Mouse (Mus musculus) thymus, adult 18-20 months (tissue): ENCODE results near the gene B4galnt2.
"Not testable (repeated sequence)": the region's sequence is repeated elsewhere in the genome, so short reads cannot be mapped to it uniquely, and the experiment has no call there.

Experiments
- DNase-seq, 2 experiments: peaks; one replicate each; pipeline ENCODE4 v3.0.0; 2022; ENCODE audit warnings: mixed read lengths in 2 of 2

Gene B4galnt2

DNA sequence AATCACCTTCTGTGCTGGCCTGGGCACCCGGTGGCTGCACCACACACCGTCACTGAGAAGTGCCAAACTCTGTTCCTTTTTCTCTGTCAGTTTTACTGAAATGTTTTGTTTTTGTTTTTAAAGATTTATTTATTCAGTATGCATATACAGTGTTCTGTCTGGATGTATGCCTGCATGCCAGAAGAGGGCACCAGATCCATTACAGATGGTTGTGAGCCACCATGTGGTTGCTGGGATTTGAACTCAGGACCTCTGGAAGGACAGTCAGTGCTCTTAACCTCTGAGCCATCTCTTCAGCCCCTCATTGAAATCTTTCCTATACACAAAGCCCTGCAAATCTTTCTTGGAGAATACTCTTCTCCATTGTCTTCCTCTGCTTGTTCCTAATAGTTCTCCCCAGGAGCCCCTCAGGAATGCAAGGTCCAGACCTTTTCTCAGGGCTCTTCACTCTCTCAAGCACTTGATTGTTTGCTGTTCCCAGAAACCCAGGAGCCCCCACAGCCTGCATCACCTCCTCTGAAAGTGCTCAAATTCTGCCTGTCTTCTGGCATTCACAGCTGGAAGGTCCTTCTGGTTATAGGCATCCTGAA is 24.1 kb downstream of the B4galnt2 start:
- no peak for DNase-seq

DNA sequence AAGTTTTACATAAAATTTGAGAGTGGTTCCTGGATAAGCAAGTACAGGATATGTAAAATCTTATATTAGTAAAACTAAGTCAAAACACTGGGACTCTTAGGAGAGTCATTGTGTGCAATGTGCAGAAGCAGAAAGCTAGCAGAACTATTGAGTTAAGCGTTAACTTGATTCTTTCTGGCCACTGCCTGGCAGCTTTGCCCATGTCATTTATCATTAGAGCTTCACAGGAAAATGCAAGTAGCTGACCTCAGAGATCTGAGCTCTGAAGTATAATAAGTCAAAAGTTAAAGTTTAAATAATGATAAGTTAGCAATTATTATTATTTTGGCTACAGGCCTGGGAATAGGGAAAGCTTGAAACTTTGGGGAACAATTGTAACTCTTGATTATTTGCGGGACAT is 34.8 kb downstream of the B4galnt2 start:
- DNase-seq: not testable (repeated sequence)

DNA sequence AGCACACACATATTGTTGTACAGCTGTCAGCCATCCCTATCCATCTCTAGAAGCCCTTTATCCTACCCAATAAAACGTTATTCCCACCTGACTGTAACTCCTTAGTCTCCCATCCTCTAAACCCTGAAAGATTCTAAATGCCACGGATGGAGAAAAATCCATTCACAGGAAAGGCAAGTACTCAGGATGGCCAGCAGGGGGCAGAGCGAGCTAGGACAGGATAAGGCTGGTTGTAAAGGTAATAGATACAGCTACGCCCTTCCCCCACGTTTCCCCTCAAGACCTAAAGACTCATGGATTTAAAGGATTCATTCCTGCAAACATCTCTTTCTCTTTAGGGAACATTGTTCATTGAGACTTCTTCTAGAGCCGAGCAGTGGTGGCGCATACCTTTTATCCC is 38.4 kb downstream of the B4galnt2 start:
- no peak for DNase-seq

DNA sequence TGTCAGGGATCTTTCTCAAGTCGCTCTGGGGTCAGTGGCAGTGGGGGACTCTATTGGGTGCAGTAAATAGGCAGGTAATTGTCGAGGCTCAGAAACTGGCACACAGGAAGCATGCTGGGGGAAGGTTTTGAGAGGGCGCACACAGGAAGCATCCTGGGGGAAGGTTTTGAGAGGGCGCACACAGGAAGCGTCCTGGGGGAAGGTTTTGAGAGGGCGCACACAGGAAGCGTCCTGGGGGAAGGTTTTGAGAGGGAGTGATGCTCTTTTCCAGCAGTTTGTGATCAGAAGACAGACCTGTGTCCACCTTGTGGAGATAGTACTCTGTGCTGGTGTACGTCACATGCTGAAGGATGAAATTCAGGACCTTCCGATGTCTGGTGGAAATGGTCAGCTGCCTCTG is 38.9 kb downstream of the B4galnt2 start:
- no peak for DNase-seq

DNA sequence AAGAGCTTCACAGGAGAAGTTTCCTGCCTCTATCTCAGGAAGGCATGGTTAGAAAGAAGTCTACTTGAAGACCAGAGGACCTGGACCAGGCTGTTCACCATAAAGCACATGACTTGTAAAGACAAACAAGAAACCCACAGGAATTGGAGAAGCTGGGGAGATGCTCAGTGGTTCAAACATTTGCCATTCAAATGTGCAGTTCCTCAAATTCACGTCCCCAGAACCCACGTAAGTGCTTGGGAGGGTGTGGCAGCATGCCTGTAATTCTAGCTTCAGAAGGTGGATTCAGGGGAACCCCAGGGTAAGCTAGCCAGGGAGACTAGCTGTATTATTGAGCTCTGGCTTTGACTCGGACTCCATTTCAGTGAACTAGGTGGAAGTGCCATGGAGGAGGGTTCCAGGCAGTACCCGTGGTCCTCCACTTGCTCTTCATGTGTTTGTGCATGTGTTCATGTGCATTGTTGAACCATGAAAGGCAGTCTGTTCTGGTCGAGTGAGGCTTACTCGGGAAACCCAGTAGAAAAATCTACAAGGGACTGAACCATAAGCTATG is 44.7 kb downstream of the B4galnt2 start:
- DNase-seq: no peak

DNA sequence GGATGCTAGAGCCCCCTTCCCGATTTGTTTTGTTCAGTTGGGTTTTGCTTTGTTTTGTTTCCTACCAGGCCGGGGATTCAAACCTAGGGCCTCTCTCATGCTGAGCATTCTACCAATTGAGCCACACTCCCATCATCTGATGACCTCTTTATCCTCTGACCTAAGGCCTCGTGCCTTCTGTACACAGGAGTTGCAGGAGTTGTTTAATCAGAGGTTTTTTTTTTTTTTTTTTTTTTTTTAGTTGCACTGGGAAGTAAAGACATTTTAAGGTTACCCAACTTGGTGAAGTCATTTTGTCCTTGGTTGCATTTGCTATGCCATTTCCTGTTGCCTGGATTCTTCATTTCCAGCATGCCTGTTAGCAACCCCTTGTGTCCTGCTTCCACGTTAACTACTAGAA is 45.2 kb downstream of the B4galnt2 start:
- DNase-seq: no peak

DNA sequence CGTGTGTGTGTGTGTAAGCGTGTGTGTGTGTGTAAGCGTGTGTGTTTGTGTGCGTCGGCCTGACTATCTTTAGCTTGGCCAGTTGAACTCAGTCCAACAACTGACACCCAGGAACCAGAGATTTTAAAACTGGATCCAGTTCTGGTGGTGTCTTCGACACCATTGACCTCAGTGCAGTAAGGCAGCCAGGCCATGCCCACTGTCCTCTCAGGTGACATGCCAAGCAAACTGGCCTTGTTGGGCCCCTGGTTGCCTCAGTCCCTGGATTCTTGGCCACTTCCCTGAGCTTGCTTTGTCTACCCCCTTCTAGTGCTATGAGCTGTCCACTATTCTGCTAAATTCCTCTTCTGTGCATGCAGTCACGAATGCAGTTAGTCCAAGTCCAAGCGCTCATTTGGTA is 53.3 kb downstream of the B4galnt2 start:
- DNase-seq: no peak

DNA sequence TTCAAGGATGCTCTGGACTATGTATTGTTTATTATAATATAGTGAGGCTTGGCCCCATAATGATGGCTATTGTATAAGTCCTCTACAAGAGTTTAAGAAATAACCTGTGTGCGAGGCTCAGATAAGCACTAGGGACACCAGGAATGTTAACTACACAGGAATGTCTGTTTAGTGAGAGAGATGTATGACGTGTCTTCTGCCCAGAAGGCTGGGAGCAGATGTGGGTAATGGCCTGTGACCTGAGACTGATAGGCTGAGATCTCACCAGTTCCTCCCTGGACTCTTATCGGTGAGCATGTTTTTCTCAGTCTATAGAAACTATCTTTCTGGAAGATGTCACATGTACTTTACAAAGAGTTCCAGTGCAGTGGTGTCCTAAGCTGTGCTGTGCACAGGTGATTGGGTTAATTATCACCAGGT is 54.6 kb downstream of the B4galnt2 start:
- DNase-seq: no peak

DNA sequence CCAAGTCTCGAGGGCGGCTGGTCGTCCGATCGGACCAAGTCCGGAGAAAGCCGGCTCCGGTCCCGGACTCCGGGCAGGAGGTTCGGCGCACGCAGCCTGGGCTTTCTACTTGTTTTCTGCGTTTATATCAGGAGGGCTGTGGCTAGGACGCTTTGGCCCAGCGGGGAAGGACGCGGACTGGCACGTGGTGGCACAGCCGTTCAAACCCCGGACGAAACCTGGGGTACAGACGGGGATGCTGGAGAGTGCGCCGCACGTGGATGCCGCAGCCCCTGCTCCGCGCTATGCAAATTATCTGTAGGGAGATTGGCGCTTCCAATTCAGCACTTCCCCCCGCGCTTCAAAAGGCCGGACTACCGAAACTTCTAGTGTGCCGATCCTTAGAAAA is 55.2 kb downstream of the B4galnt2 start:
- peak; percentile 57 to 68 for DNase-seq

DNA sequence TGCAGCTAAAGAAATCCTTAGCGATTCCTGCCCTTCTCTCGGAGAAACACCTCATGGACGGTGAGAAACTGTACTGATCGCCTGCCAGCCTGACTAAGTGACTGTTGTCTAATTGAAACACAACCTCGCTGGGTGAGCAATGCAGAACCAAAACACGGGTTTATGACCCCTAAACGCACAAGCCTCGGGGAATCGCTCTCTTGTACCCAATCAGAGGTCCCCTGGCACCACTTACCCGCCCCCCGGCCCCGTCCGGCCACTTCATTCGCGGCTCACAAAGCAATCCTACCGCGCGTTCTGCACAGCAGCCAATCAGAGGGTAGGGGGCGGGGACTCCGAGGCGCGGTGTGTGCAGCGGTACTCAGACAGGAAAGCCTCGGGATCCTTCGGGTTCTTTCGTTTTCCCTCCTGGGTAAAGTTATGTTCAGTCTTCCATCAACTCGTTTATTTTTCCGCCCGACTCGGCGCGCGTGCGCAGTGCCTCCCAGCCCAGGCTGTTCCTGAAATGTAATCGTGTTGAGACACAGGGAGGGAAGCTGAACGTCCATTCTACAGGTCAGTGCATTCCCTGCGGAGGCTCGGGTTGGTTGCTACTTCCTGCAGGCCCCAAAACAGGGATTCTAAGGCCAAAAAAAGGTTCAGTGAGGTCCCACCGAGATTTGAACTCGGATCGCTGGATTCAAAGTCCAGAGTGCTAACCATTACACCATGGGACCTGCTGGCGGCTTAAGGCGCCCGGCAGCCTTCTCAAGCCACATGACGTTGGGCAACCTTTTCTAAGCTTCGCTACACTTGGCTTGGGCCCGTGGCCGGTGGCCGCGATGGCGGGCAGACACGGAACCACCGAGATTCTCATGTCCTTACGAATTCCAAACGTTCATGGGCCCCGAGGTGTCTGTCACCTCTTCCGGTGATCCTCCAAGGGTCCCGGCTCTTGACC is 55.9 kb downstream of the B4galnt2 start:
- DNase-seq: peak; percentile 96 to 98

DNA sequence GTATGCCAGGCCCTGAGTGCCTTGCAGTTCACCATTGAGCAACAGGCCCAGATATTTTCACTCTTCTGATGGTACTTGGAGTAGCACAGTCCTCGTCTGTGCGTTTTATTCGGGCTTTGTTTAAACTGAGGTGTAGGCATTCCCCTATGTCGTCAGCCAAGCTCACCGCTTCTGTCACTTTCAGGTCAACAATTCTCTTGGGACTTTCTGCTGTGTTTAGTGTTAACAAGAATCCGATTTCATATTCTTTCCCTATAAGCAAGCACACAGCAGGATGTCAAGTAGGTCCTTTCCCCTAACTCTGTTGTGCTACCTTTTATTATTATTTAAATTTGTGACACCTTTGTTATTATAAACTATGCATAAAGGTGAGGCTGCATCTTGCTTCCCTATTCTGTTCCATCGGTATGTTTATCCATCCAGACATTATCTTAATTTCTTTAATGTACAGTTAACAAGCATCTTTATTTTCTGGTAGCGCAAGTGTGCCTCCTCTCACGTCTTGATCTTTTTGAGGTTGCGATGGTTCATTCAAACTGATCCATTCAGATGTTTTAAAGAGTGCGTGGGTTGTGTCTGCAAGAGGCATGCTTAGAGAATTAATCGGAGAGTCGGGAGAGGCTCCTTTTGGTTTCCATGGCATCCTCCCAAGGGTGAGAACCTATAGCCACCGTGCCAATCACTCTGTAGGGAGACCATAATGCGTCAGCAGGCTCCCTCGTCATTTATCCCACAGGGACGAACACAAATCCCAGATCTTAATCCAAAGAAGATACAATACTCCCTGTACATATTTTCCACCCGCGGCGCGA is 56.8 kb downstream of the B4galnt2 start:
- no peak for DNase-seq

DNA sequence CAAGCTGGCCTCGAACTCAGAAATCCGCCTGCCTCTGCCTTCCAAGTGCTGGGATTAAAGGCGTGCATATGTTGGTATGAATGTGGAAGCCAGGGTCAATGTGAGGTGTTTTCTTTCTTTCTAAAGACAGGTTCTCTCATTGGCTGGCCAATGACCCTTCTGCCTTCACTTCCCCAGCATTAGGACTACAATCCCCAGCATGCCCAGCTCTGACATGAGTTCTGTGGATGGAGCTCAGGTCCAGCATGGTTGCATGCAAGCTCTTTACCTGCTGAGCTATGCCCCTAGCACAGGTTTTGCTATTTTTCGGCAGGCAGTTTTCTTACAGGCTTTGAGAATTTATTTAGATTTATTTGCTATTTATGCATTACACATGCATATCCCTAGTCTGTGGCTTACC is 57.4 kb downstream of the B4galnt2 start:
- DNase-seq: no peak

DNA sequence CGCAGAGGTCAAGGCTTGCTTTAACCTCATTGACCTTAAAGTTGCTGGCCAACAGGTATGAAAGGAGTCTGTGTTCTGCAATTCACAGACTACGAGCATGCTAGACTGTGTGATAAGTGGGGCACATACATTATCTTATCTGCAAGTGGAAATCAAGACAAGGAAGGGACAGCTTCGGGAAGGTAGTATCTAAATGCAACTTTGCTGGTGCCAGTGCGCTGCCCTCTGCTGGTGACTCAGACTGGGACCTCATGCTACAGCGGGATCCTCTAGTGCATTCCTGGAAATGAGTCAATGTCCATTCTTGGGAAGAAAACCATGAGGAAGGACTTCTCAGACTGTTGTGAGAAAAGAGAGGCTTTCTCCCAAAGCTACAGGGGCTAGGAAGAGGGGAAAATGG is 61.0 kb downstream of the B4galnt2 start:
- peak in 1 of 2 experiments; percentile 44 for DNase-seq

DNA sequence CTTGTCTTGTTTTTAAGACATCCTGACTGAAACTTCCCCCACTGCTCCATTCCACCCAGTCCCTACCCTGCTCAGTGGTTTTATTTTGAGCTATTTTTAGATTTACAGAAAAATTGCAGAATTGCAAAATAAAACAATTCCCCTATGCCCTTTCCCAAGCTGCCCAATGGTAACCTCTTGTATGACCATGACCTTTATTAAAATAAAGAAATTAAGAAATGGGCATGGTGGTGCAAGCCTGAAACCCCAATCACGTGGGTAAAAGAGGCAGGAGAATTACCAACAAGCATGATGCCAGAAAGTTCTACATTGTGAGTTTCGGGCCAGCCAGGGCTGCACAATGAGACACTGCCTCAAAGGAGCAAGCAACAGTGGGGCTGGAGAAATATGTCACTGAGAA is 63.8 kb downstream of the B4galnt2 start:
- DNase-seq: no peak

DNA sequence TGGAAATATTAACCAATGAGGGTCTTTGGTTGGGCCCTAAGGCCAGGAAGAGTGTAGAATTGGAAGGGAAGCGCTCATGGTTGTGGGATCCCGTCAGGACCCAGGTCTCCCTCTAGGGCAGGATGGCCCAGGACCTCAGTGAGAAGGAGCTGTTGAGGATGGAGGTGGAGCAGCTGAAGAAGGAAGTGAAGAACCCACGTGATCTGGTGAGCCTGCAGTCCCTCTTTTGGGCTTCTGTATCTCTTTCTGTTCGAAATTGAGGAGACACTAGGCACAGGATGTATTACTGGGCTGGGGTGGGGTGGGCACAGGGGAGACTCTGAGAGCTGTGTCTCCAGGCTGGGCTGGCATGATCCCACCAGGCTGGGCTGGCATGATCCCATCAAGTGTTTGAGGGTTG is 69.8 kb downstream of the B4galnt2 start:
- DNase-seq: no peak

DNA sequence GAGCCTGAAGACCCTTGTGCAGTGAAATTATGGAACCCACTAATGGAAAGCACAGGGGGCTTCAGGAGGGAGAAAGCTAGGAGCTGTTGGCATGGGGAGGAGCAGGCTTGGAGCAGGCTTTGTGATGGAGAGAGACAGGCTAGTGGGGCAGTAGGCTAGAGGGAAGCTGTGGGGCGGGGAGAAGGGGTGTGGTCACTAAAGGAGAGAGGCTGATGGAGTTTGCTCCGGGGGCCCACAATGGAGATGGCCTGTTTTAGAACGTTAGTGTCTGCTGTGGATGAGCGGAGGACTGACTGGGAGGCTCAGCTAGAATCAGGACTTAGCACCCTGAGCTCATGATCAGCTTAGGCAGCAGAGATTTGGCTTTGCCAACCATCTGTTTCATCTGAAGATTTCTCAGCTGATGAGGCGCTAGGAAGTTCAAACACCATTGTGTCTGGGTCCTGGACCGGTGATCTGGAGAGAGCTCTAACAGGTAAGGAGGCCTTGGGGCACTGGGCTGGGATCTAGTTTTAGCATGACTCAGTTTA is 71.2 kb downstream of the B4galnt2 start:
- DNase-seq: no peak

DNA sequence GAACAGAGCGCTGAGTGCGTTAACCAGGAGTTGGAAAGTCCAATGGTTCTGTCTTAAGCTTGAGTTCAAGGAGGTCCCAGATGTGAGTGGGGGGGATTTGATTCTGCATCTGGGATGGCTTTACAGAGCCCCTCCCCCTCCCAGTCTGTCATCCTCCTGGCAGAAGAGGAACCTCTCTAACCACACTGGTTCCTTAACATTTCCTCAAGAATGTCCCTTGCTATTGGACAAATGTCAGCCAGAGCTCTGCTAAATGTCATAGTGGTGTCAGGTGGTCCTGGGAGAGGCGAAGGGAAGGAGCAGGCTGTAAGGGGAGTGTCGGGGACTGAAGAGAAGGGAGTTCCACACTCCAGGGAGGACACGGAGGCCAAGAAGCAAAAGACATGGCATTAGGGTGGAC is 71.7 kb downstream of the B4galnt2 start:
- no peak for DNase-seq

DNA sequence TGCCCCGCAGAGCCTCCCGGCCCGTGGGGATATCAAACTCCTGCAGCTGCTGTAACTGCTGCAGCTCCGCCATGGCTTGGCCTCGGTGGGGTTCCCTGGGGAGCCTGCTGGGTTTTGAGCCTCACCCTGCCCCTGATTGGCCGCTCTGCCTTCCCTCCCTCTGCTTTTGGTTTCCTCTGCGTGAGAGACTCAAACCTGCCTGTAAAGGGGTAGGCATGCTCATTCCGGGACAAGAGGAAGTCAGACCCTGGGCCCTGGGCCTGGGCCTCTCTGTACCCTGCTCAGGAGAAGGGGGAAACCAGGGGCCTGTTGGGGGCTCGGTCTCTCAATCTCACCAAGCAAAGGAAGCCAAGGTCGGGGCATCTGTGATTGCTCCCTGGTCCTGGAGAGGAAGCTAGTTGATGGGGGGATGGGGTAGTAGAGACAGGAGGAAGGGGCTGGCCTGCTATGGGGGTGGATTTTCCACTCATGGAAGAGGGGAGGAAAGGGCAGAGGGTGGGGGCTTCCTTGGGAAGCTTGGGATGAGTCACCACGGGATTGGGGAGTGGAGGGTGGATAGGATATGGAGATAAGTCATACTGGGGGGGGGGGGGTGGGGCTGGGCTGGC is 72.5 kb downstream of the B4galnt2 start, which contains the start of gene Abi3:
Abi3 (minus strand) TSS at position 403 of the 608 bp plus-strand sequence.
- peak; percentile 81 to 91 for DNase-seq

DNA sequence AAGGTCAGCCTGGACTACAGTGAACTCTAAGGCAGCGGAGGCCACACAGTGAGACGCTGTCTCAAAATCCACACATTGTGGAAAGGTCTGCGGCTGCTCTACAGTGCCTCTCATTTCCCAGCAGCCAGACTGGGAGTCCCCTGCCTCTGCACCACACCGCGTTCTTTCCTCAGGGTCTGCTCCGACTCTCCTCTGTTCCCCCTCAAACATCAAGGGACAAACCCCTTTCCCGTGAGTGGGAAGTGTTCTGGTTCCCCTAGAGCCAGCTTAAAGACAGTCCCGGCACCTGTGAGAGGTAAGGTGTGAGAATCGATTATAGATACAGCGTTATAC is 73.2 kb downstream of the B4galnt2 start:
- DNase-seq: no peak

DNA sequence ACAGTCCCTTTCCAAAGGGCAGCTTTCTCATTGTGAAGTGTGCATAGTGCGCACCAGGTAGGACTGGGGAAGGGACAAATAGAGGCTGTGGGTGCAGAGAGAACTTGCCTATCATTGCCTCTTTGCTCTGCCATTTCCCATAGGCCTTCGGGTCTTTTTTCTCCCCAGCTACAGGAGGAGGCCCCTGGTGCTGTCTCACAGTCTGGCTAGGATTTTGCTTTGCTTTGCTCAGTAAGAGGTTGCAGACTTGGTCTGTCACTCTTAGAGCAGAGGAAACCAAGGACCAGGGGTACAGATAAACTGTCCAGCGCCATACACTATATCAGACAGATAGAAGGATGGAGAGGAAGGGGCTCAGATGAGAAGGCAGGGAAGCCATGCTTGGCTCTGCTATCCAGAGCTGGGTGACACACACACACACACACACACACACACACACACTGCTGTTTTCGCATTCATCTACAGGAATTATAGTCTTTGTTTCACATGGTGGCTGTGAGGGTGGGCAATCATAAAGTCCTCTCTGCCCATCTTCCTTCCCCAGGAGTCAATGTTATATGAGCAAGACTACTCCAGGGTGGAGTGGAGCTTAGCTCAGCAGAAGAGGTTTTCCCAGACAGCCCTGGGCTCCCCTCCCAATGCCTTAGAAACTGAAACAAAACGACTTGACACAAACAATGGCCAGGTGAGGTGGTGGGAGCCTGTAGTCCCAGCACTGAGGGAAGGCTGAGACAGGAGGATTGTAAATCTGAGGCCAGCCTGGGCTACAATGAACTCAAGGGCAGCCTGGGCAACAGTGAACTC is 73.8 kb downstream of the B4galnt2 start:
- no peak for DNase-seq

DNA sequence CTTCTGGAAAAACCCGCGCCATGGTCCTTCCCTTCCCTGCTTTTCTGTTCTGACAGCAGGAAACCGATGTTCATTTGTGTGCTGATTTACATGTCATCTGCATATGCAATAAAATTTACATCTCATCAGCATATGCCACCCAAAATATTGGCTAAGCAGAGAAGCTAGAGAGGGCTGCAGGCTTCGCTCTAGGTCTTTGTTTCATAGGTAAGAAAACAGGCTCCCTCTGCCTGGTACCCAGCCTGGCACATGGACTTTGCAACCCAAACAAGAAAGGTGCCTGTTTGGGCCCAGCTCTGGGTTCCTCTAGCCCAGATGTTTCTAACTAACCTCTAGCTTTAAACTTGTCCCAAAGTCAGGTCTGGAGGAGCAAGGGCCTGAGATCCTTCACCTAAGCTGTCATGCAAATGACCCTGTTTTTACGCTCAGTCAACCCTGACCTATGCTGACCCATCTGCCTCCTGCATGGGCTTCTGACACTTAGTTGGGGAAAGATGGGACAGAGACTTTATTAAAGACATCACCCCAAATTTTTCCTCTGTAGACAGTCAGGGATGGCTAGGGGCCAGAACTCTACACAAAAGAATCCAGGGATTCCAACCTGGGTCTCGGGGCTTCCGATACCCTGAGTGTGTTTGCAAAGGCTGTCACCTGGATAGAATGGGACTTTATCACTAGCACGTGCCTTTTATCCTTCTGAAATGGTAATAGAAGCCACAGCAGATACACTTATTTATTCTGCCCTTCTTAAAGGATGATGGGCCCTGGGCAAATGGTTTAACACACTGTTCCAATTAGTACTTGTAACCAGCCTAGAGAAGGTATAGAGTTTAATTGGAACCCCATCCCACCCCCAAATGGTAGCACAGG is 75.5 kb downstream of the B4galnt2 start:
- no peak for DNase-seq
